Mouse (Mus musculus): ENCODE measurements around the gene Emp2.

Gene Emp2

GRCm38 (mm10) chr16:10316493-10317196 is 2.9 kb upstream of the Emp2 start:
- DNase-seq: no peak

GRCm38 (mm10) chr16:10313226-10313625 is 542 bp downstream of the Emp2 start:
- DNase-seq: peak; percentile 94

- DNase-seq: peak; percentile 76
Measured at GRCm38 (mm10) chr16:10311989-10312388, 1.8 kb downstream of the Emp2 start.

GRCm38 (mm10) chr16:10311086-10311485 is 2.7 kb downstream of the Emp2 start:
- peak; percentile 96 for DNase-seq

GRCm38 (mm10) chr16:10310507-10310906 is 3.3 kb downstream of the Emp2 start:
- DNase-seq: peak; percentile 92

- DNase-seq: no peak
Measured at GRCm38 (mm10) chr16:10307351-10307750, 6.4 kb downstream of the Emp2 start.

GRCm38 (mm10) chr16:10306101-10306500 is 7.7 kb downstream of the Emp2 start:
- no peak for DNase-seq

- DNase-seq: no peak
Measured at GRCm38 (mm10) chr16:10301337-10301736, 12.4 kb downstream of the Emp2 start.

GRCm38 (mm10) chr16:10300231-10301186 is 13.3 kb downstream of the Emp2 start:
- DNase-seq: peak; percentile 93

- no peak for DNase-seq
Measured at GRCm38 (mm10) chr16:10299637-10300036, 14.1 kb downstream of the Emp2 start.

GRCm38 (mm10) chr16:10297696-10298644 is 15.8 kb downstream of the Emp2 start:
- peak; percentile 96 for DNase-seq

- DNase-seq: no peak
Measured at GRCm38 (mm10) chr16:10288115-10288514, 25.7 kb downstream of the Emp2 start.

- no peak for DNase-seq
Measured at GRCm38 (mm10) chr16:10286513-10287268, 27.1 kb downstream of the Emp2 start.

- DNase-seq: peak; percentile 65
Measured at GRCm38 (mm10) chr16:10281890-10282289, 31.9 kb downstream of the Emp2 start.

GRCm38 (mm10) chr16:10280286-10280951 is 33.3 kb downstream of the Emp2 start:
- DNase-seq: peak; percentile 96

GRCm38 (mm10) chr16:10276778-10277177 is 37.0 kb downstream of the Emp2 start:
- peak; percentile 19 for DNase-seq

GRCm38 (mm10) chr16:10274465-10274864 is 39.3 kb downstream of the Emp2 start:
- DNase-seq: peak; percentile 68

GRCm38 (mm10) chr16:10272256-10272655 is 41.5 kb downstream of the Emp2 start:
- peak; percentile 42 for DNase-seq

GRCm38 (mm10) chr16:10253993-10254392 is 59.8 kb downstream of the Emp2 start:
- DNase-seq: peak; percentile 64

- no peak for DNase-seq
Measured at GRCm38 (mm10) chr16:10236601-10237000, 77.2 kb downstream of the Emp2 start.

Data from heart, adult 11 months (tissue).